Mouse (Mus musculus): ENCODE results near the gene Spdye4c. TPM values are rescaled to one million over a fixed set of nuclear protein-coding genes. Genes with fewer than 3 reads are reported as not detected.

Gene Spdye4c
- total and polyA plus RNA-seq, 3 experiments: not detected

DNA sequence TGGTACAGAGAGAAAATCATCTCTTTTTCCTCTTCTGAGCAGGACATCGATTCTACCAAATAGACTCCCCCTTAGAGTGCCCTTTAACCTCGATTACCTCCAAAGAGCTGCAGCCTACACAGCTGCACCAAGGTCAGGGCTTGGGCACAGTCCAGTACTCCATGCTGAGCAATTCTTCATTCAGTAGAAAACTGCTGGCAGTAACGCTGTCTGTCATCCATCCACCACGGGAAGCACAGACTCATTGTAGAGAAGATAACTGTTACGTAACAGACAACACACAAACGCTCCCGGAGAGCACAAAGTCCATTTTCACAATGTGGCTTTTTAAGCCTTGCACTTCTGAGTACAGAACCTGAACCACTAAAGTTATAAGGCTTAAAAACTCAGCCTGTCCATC, 21.3 kb downstream of the Spdye4c start:
- WGBS: 81% methylated on average over 7 of the region's 7 CpGs
- H3K27me3 ChIP-seq (ENCODE audit: control insufficient read depth, insufficient read depth, low read length): no peaks in the 10 kb centered on the region
- no peaks in the 10 kb centered on the region; the same call in 1 of the 2 replicates for H3K4me1 ChIP-seq (ENCODE audit: control insufficient read depth, insufficient read depth, low read length)
- H3K79me2 ChIP-seq (replicated peaks; ENCODE audit: control insufficient read depth, insufficient read depth, low read length): no peaks in the 10 kb centered on the region
- no peak overlapping the region for H3K9ac ChIP-seq (ENCODE audit: low read depth, low read length)
- H3K4me3 ChIP-seq: no peak overlapping the region
- no peak overlapping the region for H3K27ac ChIP-seq
- DNase-seq: no peak
- intact Hi-C loops (cut with DNase I): no loop called here
- H3K36me3 ChIP-seq (ENCODE audit: control insufficient read depth, insufficient read depth, low read length): peaks cover 4% of the 10 kb centered on the region
- TF ChIP-seq POLR2A (IDR thresholded peaks at IDR 0.05; ENCODE audit: insufficient read depth, low read depth, low read length) (no peak), EP300 (IDR thresholded peaks at IDR 0.05; ENCODE audit: insufficient read depth, low read depth, low read length) (no peak), CTCF (IDR thresholded peaks at IDR 0.05) (no peak)

GRCm38 (mm10) chr2:128613365-128613764, 22.4 kb downstream of the Spdye4c start:
- DNase-seq: peak in 1 of 2 experiments; percentile 21
- intact Hi-C loops (cut with DNase I): no loop called here
- Histone ChIP-seq H3K27me3 (ENCODE audit: control insufficient read depth, insufficient read depth, low read length) (no peaks in the 10 kb centered on the region), H3K27ac (peak overlapping the region; percentile 64), H3K36me3 (ENCODE audit: control insufficient read depth, insufficient read depth, low read length) (peaks cover 4% of the 10 kb centered on the region), H3K4me3 (no peak overlapping the region), H3K79me2 (replicated peaks; ENCODE audit: control insufficient read depth, insufficient read depth, low read length) (no peaks in the 10 kb centered on the region), H3K4me1 (ENCODE audit: control insufficient read depth, insufficient read depth, low read length) (no peaks in the 10 kb centered on the region; the same call in 1 of the 2 replicates), H3K9ac (ENCODE audit: low read depth, low read length) (no peak overlapping the region)
- 44% methylated on average over 5 of the region's 5 CpGs for WGBS
- TF ChIP-seq CTCF (IDR thresholded peaks at IDR 0.05) (no peak), EP300 (IDR thresholded peaks at IDR 0.05; ENCODE audit: insufficient read depth, low read depth, low read length) (no peak), POLR2A (IDR thresholded peaks at IDR 0.05; ENCODE audit: insufficient read depth, low read depth, low read length) (no peak)

DNA sequence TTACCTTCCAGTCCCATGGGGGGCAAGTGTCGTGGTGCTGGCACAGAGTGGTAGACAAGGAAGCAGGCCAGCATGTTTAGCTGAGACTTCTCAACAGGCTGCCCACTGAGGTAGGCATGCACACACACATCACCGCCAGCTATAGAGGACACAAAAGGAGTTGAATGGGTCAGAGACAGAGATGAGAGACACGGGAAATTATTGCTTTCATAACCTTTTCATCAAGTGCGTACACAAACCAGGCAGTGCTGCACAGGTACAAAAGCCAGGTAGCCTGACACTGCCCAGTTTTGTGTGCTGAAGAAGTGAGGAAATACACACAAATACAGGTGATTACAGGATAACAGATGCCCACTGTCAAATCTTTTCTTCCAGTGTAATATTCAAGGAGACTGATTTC, 24.4 kb downstream of the Spdye4c start:
- no peak for DNase-seq
- no peaks in the 10 kb centered on the region for H3K4me1 ChIP-seq (ENCODE audit: control insufficient read depth, insufficient read depth, low read length)
- 94% methylated on average over 4 of the region's 4 CpGs for WGBS
- peaks cover 4% of the 10 kb centered on the region for H3K36me3 ChIP-seq (ENCODE audit: control insufficient read depth, insufficient read depth, low read length)
- no peaks in the 10 kb centered on the region for H3K27me3 ChIP-seq (ENCODE audit: control insufficient read depth, insufficient read depth, low read length)
- H3K27ac ChIP-seq: no peak overlapping the region
- no peak overlapping the region for H3K9ac ChIP-seq (ENCODE audit: low read depth, low read length)
- H3K4me3 ChIP-seq: no peak overlapping the region
- no peaks in the 10 kb centered on the region for H3K79me2 ChIP-seq (replicated peaks; ENCODE audit: control insufficient read depth, insufficient read depth, low read length)
- intact Hi-C loops (cut with DNase I): loop anchor here (5.0 kb wide), 1 partner anchor 67 kb away; no protein-coding TSS in a partner anchor
- TF ChIP-seq EP300 (IDR thresholded peaks at IDR 0.05; ENCODE audit: insufficient read depth, low read depth, low read length) (no peak), CTCF (IDR thresholded peaks at IDR 0.05) (no peak), POLR2A (IDR thresholded peaks at IDR 0.05; ENCODE audit: insufficient read depth, low read depth, low read length) (no peak)

DNA sequence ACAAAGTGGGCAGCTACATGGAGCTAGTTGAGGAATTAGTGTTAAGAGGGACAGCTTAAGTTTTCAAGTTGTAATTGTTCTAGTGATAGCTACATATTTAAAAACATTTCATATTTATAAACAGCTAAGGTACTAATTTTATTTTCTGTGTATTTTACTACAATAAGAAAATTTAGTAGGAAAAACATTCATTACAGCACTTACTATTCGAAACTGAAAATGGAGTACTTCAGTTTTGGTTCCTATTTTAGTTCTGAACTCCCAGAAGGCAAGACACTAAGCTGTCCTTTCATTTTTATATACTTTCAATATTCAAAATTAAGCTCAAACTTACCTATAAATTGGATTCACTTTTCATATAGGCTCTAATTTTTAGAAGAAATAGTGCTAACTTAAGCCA, 29.6 kb downstream of the Spdye4c start:
- Histone ChIP-seq H3K4me1 (ENCODE audit: control insufficient read depth, insufficient read depth, low read length) (no peaks in the 10 kb centered on the region), H3K27me3 (ENCODE audit: control insufficient read depth, insufficient read depth, low read length) (no peaks in the 10 kb centered on the region), H3K79me2 (replicated peaks; ENCODE audit: control insufficient read depth, insufficient read depth, low read length) (no peaks in the 10 kb centered on the region), H3K9ac (ENCODE audit: low read depth, low read length) (no peak overlapping the region), H3K4me3 (no peak overlapping the region), H3K36me3 (ENCODE audit: control insufficient read depth, insufficient read depth, low read length) (peaks cover 2% of the 10 kb centered on the region), H3K27ac (no peak overlapping the region)
- TF ChIP-seq CTCF (IDR thresholded peaks at IDR 0.05): no peak
- no peak for TF ChIP-seq POLR2A (IDR thresholded peaks at IDR 0.05; ENCODE audit: insufficient read depth, low read depth, low read length)
- no peak for TF ChIP-seq EP300 (IDR thresholded peaks at IDR 0.05; ENCODE audit: insufficient read depth, low read depth, low read length)
- intact Hi-C loops (cut with DNase I): no loop called here
- no peak for DNase-seq
- 93% methylated on average over 1 of the region's 1 CpGs for WGBS

Other genes starting within 250 kb of the Spdye4c start
- gene Anapc1, start 96.2 kb downstream of the Spdye4c start, total RNA-seq (2021): 10 to 100 TPM; 39.4 to 45.5 TPM
- 31.0 and 33.4 TPM in 2 replicates for gene Anapc1, start 96.2 kb downstream of the Spdye4c start, polyA plus RNA-seq (2012; rRNA removed)
- gene Mertk, start 107.7 kb downstream of the Spdye4c start, total RNA-seq (2021): 1 to 10 TPM; 4.0 to 6.5 TPM
- 2.5 and 3.3 TPM in 2 replicates for gene Mertk, start 107.7 kb downstream of the Spdye4c start, polyA plus RNA-seq (2012; rRNA removed)
- gene Tmem87b, start 226.9 kb downstream of the Spdye4c start, total RNA-seq (2021): 10 to 100 TPM; 20.8 to 21.6 TPM
- gene Tmem87b, start 226.9 kb downstream of the Spdye4c start, polyA plus RNA-seq (2012; rRNA removed): 9.5 and 19.5 TPM in 2 replicates